Mouse (Mus musculus) lung, adult 2 months (tissue): ENCODE data around the gene Ampd3.

Experiments
- CTCF ChIP-seq: fragments of 200-500 bp; IDR thresholded peaks from 2 replicates; pipeline ENCODE4 v1.5.1; 2011; ENCODE audit warnings: mild to moderate bottlenecking, low read length, control low read depth; ENCODE audit not compliant: insufficient read depth
- POLR2A ChIP-seq: fragments of 200-500 bp; IDR thresholded peaks from 2 replicates; pipeline ENCODE4 v1.6.1; 2011; ENCODE audit warnings: low read depth, mild to moderate bottlenecking, control low read depth, low read length, borderline replicate concordance; ENCODE audit errors: extremely low read depth

GRCm38 (mm10) chr7:110823995-110824953 is 56.3 kb downstream of the Ampd3 start:
- no peak for TF ChIP-seq CTCF
- TF ChIP-seq POLR2A, result no peak
